Mouse (Mus musculus) CH12.LX (cell line): ENCODE data around the gene Itgal.

Experiments
- CHD2 ChIP-seq: IDR thresholded peaks from 2 replicates; pipeline ENCODE4 v1.6.1; 2011; ENCODE audit warnings: low read length, improper control_type of control experiment
- CTCF ChIP-seq, 2 experiments: IDR thresholded peaks in 1 of 2; conservative IDR thresholded peaks in 1 of 2; 2 replicates each; pipeline ENCODE4 v1.5.1; 2011 to 2012; ENCODE audit warnings: low read depth in 2 of 2, low read length in 2 of 2, improper control_type of control experiment in 1 of 2, inconsistent platforms in 1 of 2, mild to moderate bottlenecking in 1 of 2, moderate library complexity in 1 of 2
- ELF1 ChIP-seq: IDR thresholded peaks from 2 replicates; pipeline ENCODE4 v1.6.1; 2014; ENCODE audit warnings: low read depth, mild to moderate bottlenecking, inconsistent platforms, low read length, improper control_type of control experiment
- GABPA ChIP-seq: IDR thresholded peaks from 2 replicates; pipeline ENCODE4 v1.6.1; 2012; ENCODE audit warnings: low read depth, low read length, improper control_type of control experiment, inconsistent platforms; ENCODE audit not compliant: insufficient replicate concordance
- PAX5 ChIP-seq: IDR thresholded peaks from 2 replicates; pipeline ENCODE4 v1.6.1; 2012; ENCODE audit warnings: low read length, inconsistent platforms, mixed read lengths
- POLR2A ChIP-seq: IDR thresholded peaks from 2 replicates; pipeline ENCODE4 v1.6.1; 2011; ENCODE audit warnings: low read depth, mild to moderate bottlenecking, improper control_type of control experiment, low read length

DNA sequence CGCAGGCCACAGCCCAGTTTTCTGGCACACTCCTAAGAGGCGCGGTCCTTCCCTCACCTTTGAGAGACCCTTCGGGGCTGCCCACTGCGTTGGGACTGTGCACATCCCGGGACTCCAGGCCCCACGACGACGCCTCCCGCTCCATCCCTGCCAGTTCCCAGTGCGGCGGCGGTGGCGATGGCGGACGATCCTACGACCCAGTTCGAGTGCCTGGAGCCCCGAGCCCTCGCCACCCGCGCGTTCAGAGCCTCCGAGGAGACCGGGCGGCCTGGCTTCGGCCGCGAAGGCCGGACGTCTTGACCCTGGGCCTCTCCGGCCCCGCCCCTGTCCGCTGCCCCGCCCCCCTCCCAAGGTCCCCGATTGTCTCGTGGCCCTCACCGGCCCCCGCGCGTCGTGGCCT lies 49.0 kb downstream of the Itgal start:
- TF ChIP-seq CTCF (conservative IDR thresholded peaks at IDR 0.05 in 1 of 2, IDR thresholded peaks at IDR 0.05 in 1 of 2; ENCODE audit: low read depth in 2 of 2, low read length in 2 of 2): no peak
- TF ChIP-seq POLR2A: peak; percentile 64
- no peak for TF ChIP-seq PAX5
- TF ChIP-seq GABPA: no peak
- TF ChIP-seq ELF1: no peak
- TF ChIP-seq CHD2: no peak
